Mouse (Mus musculus): ENCODE data around the gene Fam178b.

GRCm38 (mm10) chr1:36564101-36564500 is 118.9 kb downstream of the Fam178b start:
- TF ChIP-seq POLR2A (IDR thresholded peaks at IDR 0.05; ENCODE audit: borderline replicate concordance, insufficient read depth, low read length) (no peak), CTCF (IDR thresholded peaks at IDR 0.05; ENCODE audit: borderline replicate concordance, insufficient read depth, low read depth, low read length) (no peak)

Measured in cerebellum, adult 2 months (tissue).